Mouse (Mus musculus) MEL (cell line): ENCODE measurements around the gene Tprg. TPM values are rescaled to one million over a fixed set of nuclear protein-coding genes. Genes with fewer than 3 reads are reported as not detected.

Experiments used
- DNase-seq: peaks from one replicate; pipeline ENCODE4 v3.0.0; 2011; ENCODE audit warnings: low read depth, low spot score
- H3K27ac ChIP-seq: 2 replicates; pipeline ENCODE4 v1.5.1; 2012; ENCODE audit warnings: low read depth, mild to moderate bottlenecking, control low read depth, low read length, moderate library complexity; ENCODE audit not compliant: control insufficient read depth
- H3K27me3 ChIP-seq, 2 experiments: fragments of 150-350 bp in 1 of 2; sonication (generic) in 1 of 2; 2 replicates each; pipeline ENCODE4 v1.6.1; 2012; ENCODE audit warnings: low read length in 2 of 2, mild to moderate bottlenecking in 2 of 2, improper control_type of control experiment in 1 of 2, moderate library complexity in 1 of 2; ENCODE audit not compliant: insufficient read depth in 2 of 2, control insufficient read depth in 1 of 2
- H3K36me3 ChIP-seq, 2 experiments: 2 replicates each; pipeline ENCODE4 v1.6.1; 2012 to 2014; ENCODE audit warnings: low read length in 2 of 2, improper control_type of control experiment in 1 of 2, inconsistent platforms in 1 of 2, mild to moderate bottlenecking in 1 of 2; ENCODE audit not compliant: insufficient read depth in 2 of 2, control insufficient read depth in 1 of 2
- H3K4me1 ChIP-seq, 2 experiments: fragments of 150-350 bp in 1 of 2; sonication (generic) in 1 of 2; 2 replicates each; pipeline ENCODE4 v1.6.1; 2012; ENCODE audit warnings: low read length in 2 of 2, improper control_type of control experiment in 1 of 2, mild to moderate bottlenecking in 1 of 2; ENCODE audit not compliant: insufficient read depth in 2 of 2, control insufficient read depth in 1 of 2
- H3K4me3 ChIP-seq, 2 experiments: fragments of 150-350 bp in 1 of 2; sonication (generic) in 1 of 2; 2 replicates each; pipeline ENCODE4 v1.5.1; 2012; ENCODE audit warnings: low read depth in 2 of 2, low read length in 2 of 2, mild to moderate bottlenecking in 2 of 2, moderate library complexity in 2 of 2, control low read depth in 1 of 2, improper control_type of control experiment in 1 of 2; ENCODE audit not compliant: control insufficient read depth in 1 of 2, insufficient read depth in 1 of 2
- H3K79me2 ChIP-seq: 2 replicates; pipeline ENCODE4 v1.6.1; 2012; ENCODE audit warnings: mild to moderate bottlenecking, low read length, moderate library complexity; ENCODE audit not compliant: control insufficient read depth, poor library complexity, insufficient read depth
- H3K9ac ChIP-seq: 2 replicates; pipeline ENCODE4 v1.6.1; 2012; ENCODE audit warnings: low read depth, mild to moderate bottlenecking, control low read depth, low read length, moderate library complexity; ENCODE audit not compliant: control insufficient read depth, poor library complexity, severe bottlenecking
- H3K9me3 ChIP-seq: fragments of 150-350 bp; sonication (generic); replicated peaks from 2 replicates; pipeline ENCODE4 v1.6.1; 2012; ENCODE audit warnings: mild to moderate bottlenecking, low read length, improper control_type of control experiment, moderate library complexity; ENCODE audit not compliant: insufficient read depth
- BHLHE40 ChIP-seq: IDR thresholded peaks from 2 replicates; pipeline ENCODE4 v1.6.1; 2012; ENCODE audit warnings: low read depth, mild to moderate bottlenecking, inconsistent platforms, low read length, improper control_type of control experiment, borderline replicate concordance
- CHD1 ChIP-seq: IDR thresholded peaks from 2 replicates; pipeline ENCODE4 v1.6.1; 2012; ENCODE audit warnings: low read depth, mild to moderate bottlenecking, inconsistent platforms, low read length, improper control_type of control experiment
- CTCF ChIP-seq, 3 experiments: IDR thresholded peaks in 2 of 3; conservative IDR thresholded peaks in 1 of 3; 2 replicates each; pipeline ENCODE4 v1.5.1; 2011 to 2012; ENCODE audit warnings: low read length in 3 of 3, low read depth in 2 of 3, mild to moderate bottlenecking in 2 of 3, improper control_type of control experiment in 1 of 3, inconsistent platforms in 1 of 3, mixed read lengths in 1 of 3, moderate library complexity in 1 of 3; ENCODE audit not compliant: control insufficient read depth in 1 of 3, insufficient read depth in 1 of 3, poor library complexity in 1 of 3, severe bottlenecking in 1 of 3
- ELF1 ChIP-seq: IDR thresholded peaks from 2 replicates; pipeline ENCODE4 v1.6.1; 2014; ENCODE audit warnings: low read depth, mild to moderate bottlenecking, inconsistent platforms, low read length, improper control_type of control experiment, moderate library complexity
- ETS1 ChIP-seq: IDR thresholded peaks from 2 replicates; pipeline ENCODE4 v1.6.1; 2012; ENCODE audit warnings: low read depth, mild to moderate bottlenecking, inconsistent platforms, low read length, improper control_type of control experiment, moderate library complexity
- GATA1 ChIP-seq: IDR thresholded peaks from 2 replicates; pipeline ENCODE4 v1.6.1; 2011; ENCODE audit warnings: low read depth, low read length, improper control_type of control experiment
- HCFC1 ChIP-seq: IDR thresholded peaks from 2 replicates; pipeline ENCODE4 v1.6.1; 2012; ENCODE audit warnings: low read depth, mild to moderate bottlenecking, inconsistent platforms, low read length, improper control_type of control experiment, moderate library complexity
- KAT2A ChIP-seq: conservative IDR thresholded peaks from 2 replicates; pipeline ENCODE4 v1.6.1; 2012; ENCODE audit warnings: low read depth, low read length, improper control_type of control experiment, inconsistent platforms
- MAFK ChIP-seq: IDR thresholded peaks from 2 replicates; pipeline ENCODE4 v1.6.1; 2011; ENCODE audit warnings: low read depth, mild to moderate bottlenecking, low read length, improper control_type of control experiment, borderline replicate concordance
- MXI1 ChIP-seq: IDR thresholded peaks from 2 replicates; pipeline ENCODE4 v1.6.1; 2011; ENCODE audit warnings: mild to moderate bottlenecking, low read depth, low read length, improper control_type of control experiment
- MYB ChIP-seq: IDR thresholded peaks from 2 replicates; pipeline ENCODE4 v1.6.1; 2011; ENCODE audit warnings: mild to moderate bottlenecking, low read depth, low read length, improper control_type of control experiment
- NELFE ChIP-seq: IDR thresholded peaks from 2 replicates; pipeline ENCODE4 v1.6.1; 2011; ENCODE audit warnings: low read depth, low read length, improper control_type of control experiment
- POLR2AphosphoS2 ChIP-seq: IDR thresholded peaks from 2 replicates; pipeline ENCODE4 v1.6.1; 2011; ENCODE audit warnings: low read length, improper control_type of control experiment
- POLR2AphosphoS5 ChIP-seq: IDR thresholded peaks from 2 replicates; pipeline ENCODE4 v1.6.1; 2012; ENCODE audit warnings: low read depth, borderline replicate concordance, mild to moderate bottlenecking, inconsistent platforms, low read length, moderate library complexity, mixed read lengths
- RAD21 ChIP-seq: IDR thresholded peaks from 2 replicates; pipeline ENCODE4 v1.6.1; 2011; ENCODE audit warnings: mild to moderate bottlenecking, low read depth, low read length, improper control_type of control experiment
- SMC3 ChIP-seq: IDR thresholded peaks from 2 replicates; pipeline ENCODE4 v1.6.1; 2011; ENCODE audit warnings: low read depth, low read length, improper control_type of control experiment
- USF2 ChIP-seq, 2 experiments: IDR thresholded peaks; 2 replicates each; pipeline ENCODE4 v1.6.1; 2011 to 2012; ENCODE audit warnings: improper control_type of control experiment in 2 of 2, low read length in 2 of 2, borderline replicate concordance in 1 of 2, inconsistent platforms in 1 of 2, low read depth in 1 of 2, mild to moderate bottlenecking in 1 of 2; ENCODE audit not compliant: insufficient read depth in 1 of 2
- ZC3H11A ChIP-seq: IDR thresholded peaks from 2 replicates; pipeline ENCODE4 v1.6.1; 2012; ENCODE audit warnings: low read depth, mild to moderate bottlenecking, inconsistent platforms, low read length, improper control_type of control experiment
- ZMIZ1 ChIP-seq: IDR thresholded peaks from 2 replicates; pipeline ENCODE4 v1.6.1; 2012; ENCODE audit warnings: low read depth, mild to moderate bottlenecking, inconsistent platforms, low read length, improper control_type of control experiment, moderate library complexity
- ZNF384 ChIP-seq: IDR thresholded peaks from 2 replicates; pipeline ENCODE4 v1.6.1; 2012; ENCODE audit warnings: low read depth, mild to moderate bottlenecking, inconsistent platforms, low read length, improper control_type of control experiment
- polyA plus RNA-seq, 2 experiments: library from polyadenylated mRNA; stranded (reverse) in 1 of 2; unstranded in 1 of 2; fragments of >175 nt in 1 of 2; fragments of >200 nt in 1 of 2; gene quantifications; 2 replicates each; pipeline versions ENCODE4 v1.2.1 to v1.2.4; 2012; ENCODE audit warnings: low replicate concordance in 2 of 2, low read depth in 1 of 2; ENCODE audit not compliant: insufficient read length in 2 of 2, insufficient read depth in 1 of 2, missing spikeins in 1 of 2
- total RNA-seq: library from RNA; depleted of rRNA; stranded (reverse); fragments of 300-350 nt; gene quantifications from 2 replicates; pipeline ENCODE4 v1.2.3, GENCODE M21; 2012

Gene Tprg
- total and polyA plus RNA-seq, 3 experiments, result not detected

- Histone ChIP-seq H3K27me3 (no peaks in the 10 kb centered on the region), H3K4me1 (no peaks in the 10 kb centered on the region), H3K4me3 (no peak overlapping the region), H3K9me3 (no peaks in the 10 kb centered on the region), H3K36me3 (no peaks in the 10 kb centered on the region), H3K27ac (no peak overlapping the region)
- no peak for DNase-seq
- TF ChIP-seq MYB (no peak), POLR2AphosphoS5 (no peak), USF2 (IDR thresholded peaks at IDR 0.05; ENCODE audit: borderline replicate concordance in 1 of 2, insufficient read depth in 1 of 2, low read depth in 1 of 2, low read length in 2 of 2) (no peak), NELFE (no peak), MXI1 (no peak), ETS1 (no peak), KAT2A (no peak), SMC3 (no peak), HCFC1 (no peak), ZMIZ1 (no peak), MAFK (no peak), ZNF384 (no peak), BHLHE40 (no peak), ELF1 (no peak)
- TF ChIP-seq, all 39 proteins: peak for 0
- Histone ChIP-seq H3K79me2 (no peaks in the 10 kb centered on the region), H3K9ac (no peak overlapping the region)
These were observed 23.7 kb upstream of the Tprg start for GRCm38 (mm10) chr16:25262965-25263364.

DNA sequence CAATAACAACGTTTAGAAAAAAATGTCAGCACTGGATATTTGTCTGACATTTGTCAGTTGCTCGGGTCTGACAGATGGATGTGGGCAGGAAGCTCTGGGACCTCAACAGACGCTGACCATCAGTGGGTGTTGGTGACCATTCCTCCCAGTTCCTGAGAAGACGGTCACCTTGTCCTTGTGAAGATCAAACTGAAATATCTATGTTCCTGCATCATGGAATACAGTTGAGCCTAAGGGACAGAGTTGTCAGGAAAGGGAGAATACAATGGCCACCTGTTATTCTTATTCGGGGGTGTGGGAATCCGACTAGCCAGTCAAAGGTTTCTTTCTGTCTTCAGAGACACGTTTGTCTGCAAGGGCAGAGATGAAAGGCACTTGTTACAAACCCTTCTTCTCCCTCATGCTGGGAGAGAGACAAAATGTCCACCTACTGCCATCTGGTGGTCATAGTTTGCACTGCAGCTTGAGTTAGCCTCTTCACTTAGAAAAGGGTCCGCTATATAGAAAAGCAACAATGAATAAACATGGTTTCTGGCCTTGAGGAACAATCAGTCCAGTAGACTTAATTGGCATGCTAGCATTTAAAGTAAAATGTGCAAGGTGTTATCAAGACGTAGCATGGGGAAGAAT is 23.0 kb upstream of the Tprg start:
- DNase-seq, result peak; percentile 66
- H3K4me1 ChIP-seq, result no peaks in the 10 kb centered on the region
- H3K36me3 ChIP-seq, result no peaks in the 10 kb centered on the region
- H3K27me3 ChIP-seq, result no peaks in the 10 kb centered on the region
- H3K4me3 ChIP-seq, result no peak overlapping the region
- no peaks in the 10 kb centered on the region for H3K79me2 ChIP-seq
- H3K27ac ChIP-seq, result no peak overlapping the region
- TF ChIP-seq CTCF (IDR thresholded peaks at IDR 0.05 in 2 of 3, conservative IDR thresholded peaks at IDR 0.05 in 1 of 3; ENCODE audit: control insufficient read depth in 1 of 3, insufficient read depth in 1 of 3, low read depth in 2 of 3, low read length in 3 of 3, poor library complexity in 1 of 3, severe bottlenecking in 1 of 3) (peak; percentile 74 to 86 (median 81)), RAD21 (peak; percentile 91), ZC3H11A (peak; percentile 90), POLR2AphosphoS2 (no peak), CHD1 (no peak), GATA1 (no peak), SMC3 (peak; percentile 95)
- no peak overlapping the region for H3K9ac ChIP-seq
- no peaks in the 10 kb centered on the region for H3K9me3 ChIP-seq
